Mouse (Mus musculus): ENCODE measurements around the gene Myl6.

- no peak for TF ChIP-seq CTCF (conservative IDR thresholded peaks at IDR 0.05; ENCODE audit: insufficient read depth, insufficient read length, low read depth, low read length)
- TF ChIP-seq POLR2A (IDR thresholded peaks at IDR 0.05; ENCODE audit: low read depth, low read length), result no peak
Observed at GRCm38 (mm10) chr10:128474366-128474765, 19.6 kb downstream of the Myl6 start.

All from kidney, adult 2 months (tissue).